Mouse (Mus musculus) spleen, postnatal 4 days (tissue): ENCODE measurements around the gene Fbxo9.

ENCODE experiments used
- DNase-seq, 2 experiments: peaks; one replicate each; pipeline ENCODE4 v3.0.0; 2022; ENCODE audit warnings: low spot score in 2 of 2

Fbxo9 gene

DNA sequence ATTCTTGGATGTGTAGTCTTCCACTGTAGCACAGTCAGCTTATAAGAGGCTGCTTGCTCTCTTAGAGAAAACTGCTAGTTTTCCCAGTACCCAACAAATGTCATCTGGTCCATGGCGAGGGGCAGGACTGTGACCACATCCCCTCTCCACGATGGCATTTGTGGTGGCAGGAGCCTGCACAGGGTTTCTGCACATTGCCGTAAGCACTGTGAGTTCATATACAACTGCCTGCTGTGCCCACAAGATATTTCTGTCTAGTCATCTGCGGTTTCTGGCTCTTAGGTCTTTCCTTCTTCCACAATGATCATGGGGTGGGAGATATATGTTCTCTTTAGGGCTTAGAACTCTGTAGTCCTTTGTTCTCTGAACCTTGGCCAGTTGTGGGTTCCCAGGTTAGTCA, 37.2 kb downstream of the Fbxo9 start:
- no peak for DNase-seq

- no peak for DNase-seq
These were observed 38.4 kb downstream of the Fbxo9 start for GRCm38 (mm10) chr9:78070496-78070895.

DNA sequence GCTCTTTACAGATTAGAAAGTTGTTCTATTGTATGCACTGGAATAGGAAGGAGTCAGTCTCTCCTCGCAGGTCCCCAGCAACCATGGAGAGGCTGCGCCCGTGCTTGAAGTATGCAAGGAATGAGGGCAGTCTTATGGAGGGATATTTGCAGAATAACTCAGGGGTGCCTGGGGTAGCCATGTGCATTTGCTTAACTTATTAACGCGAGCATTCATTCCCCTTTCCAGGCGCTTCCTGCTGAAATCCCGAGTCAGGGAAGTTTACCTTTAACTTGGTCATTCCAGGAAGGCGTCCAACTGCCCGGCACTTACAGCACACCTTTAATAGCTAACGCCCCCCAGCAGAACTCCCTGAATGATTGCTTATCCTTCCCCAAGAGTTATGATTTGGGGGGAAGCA, 44.7 kb downstream of the Fbxo9 start:
- DNase-seq, result no peak

- DNase-seq, result no peak
These were observed 46.5 kb downstream of the Fbxo9 start for GRCm38 (mm10) chr9:78062392-78062791.

- no peak for DNase-seq
These were observed 49.2 kb downstream of the Fbxo9 start for GRCm38 (mm10) chr9:78059525-78060120.

DNA sequence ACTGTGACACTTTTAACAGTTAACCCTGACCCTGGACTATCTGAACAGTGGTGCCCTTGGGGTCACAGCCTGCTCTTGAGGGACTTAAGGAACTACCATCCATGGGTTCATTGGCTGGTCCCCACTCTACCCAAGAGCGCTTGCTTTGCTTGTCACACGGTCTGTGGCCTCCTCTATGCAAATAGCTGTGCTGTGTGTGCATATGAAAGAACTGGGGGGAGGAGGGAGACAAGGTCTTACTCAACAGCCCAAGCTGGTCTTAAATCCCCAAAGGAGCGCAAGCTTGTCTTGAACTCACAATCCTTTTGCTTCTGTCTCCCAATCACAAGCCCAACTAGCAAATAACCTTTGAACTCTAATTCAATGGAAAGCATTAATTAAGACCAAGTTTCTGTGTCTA, 54.6 kb downstream of the Fbxo9 start:
- DNase-seq, result no peak

- no peak for DNase-seq
These were observed 55.0 kb downstream of the Fbxo9 start for GRCm38 (mm10) chr9:78053821-78054220.

GRCm38 (mm10) chr9:78051677-78052076, 57.2 kb downstream of the Fbxo9 start, which contains the start of gene Gcm1:
TSS of gene Gcm1 (plus strand) at chr9:78051924.
- DNase-seq, result no peak

GRCm38 (mm10) chr9:78050452-78050970, 58.4 kb downstream of the Fbxo9 start:
- no peak for DNase-seq

DNA sequence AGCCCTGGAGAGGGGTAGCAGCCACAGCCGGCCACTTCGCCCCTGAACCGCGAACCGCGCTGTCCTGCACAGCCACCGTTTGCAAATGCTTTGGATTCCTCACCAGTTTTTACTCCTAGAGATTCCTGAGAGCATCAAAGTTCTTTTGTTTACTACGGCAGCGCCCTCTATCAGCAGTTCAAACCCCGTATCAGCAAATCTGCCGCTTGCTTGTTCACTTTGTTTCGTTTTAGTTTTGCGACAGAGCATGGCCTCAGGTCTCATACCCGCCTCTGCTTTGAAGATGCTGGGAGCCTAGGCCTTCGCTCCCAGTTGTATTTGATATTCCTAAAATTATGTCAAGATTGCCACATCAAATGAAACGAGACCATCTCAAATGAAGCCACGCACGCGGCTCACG, 62.1 kb downstream of the Fbxo9 start:
- no peak for DNase-seq

GRCm38 (mm10) chr9:78045171-78045570, 63.7 kb downstream of the Fbxo9 start:
- no peak for DNase-seq

DNA sequence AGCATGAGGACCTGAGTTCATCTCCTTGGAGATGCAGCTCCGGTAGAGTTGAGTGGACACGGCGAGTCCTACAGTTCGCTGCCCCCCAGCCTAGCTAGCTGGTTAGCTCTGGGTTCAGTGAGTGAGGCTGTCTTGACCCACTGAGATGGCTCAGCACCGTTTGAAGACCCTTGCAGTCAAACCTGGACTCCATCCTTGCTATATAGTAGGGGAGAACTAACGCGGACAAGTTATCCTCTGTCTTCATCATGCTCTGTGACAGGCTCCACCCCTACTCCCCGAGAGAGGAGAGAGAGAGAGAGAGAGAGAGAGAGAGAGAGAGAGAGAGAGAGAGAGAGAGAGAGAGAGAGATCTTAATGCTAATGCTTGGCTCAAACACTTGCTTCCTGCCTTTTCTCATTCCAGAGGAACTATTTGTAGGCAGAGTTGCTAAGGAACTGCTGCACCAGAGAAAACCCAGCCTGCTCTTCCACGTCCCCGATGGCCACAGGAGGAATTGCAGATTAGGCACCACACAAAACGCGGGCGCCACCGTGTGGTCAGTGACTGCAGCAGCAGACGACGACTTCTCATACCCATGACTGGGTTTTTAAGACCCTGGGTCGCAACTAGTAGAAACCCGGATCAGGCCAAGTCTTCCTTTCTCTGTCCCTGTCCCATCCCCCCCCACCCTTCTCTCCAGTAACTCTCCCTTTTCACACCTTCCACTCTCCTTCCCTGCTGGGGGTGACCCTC, 69.9 kb downstream of the Fbxo9 start:
- DNase-seq, result peak; percentile 72 to 91

- DNase-seq, result no peak
These were observed 73.0 kb downstream of the Fbxo9 start for GRCm38 (mm10) chr9:78035831-78036230.

GRCm38 (mm10) chr9:78035296-78035695, 73.6 kb downstream of the Fbxo9 start:
- DNase-seq, result no peak

DNA sequence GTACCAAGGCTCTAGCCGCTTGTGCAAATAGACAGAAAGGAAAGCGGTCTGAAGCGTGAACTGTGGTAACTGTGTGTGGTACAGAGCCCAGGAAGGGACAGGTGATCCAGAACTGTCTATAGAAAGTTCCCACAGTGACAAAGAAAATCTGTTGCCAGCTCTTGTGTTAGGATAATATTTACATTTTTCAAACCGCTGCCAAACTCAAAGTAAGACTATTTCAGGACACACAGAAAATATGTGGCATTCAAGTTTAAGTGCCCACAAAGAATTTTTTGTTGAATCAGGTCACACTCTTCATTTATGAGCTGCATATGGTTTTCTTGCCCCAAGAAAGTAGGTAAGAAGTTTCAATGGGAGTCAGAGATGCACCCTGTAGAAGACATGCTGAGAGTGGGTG, 75.9 kb downstream of the Fbxo9 start:
- no peak for DNase-seq
